Mouse (Mus musculus): Measurements from ENCODE around the gene Ripk4. TPM values are rescaled to one million over a fixed set of nuclear protein-coding genes. Genes with fewer than 3 reads are reported as not detected.

The Ripk4 gene
- polyA plus RNA-seq, 1 experiment from 2014 or later: 2.4 TPM

DNA sequence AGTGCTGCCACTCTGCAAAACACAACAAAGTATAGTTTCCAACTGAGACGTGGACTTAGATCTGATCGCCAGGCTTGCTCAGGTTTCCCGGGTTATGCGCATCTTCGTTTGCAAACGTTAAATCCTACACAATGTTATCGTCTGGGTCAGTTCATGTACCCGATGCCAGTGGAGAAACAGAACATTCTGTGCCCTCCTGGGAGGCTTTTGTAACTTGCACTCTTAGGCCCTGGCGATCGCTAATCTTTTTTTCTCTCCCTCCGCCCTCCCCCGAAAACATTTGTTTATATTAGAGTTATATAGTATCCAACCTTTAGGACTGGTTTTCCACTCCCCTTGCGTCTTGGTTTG, 378 bp upstream of the Ripk4 start:
- Histone ChIP-seq H3K4me3 (ENCODE audit: low read depth, low read length) (peak overlapping the region; percentile 54), H3K36me3 (replicated peaks; ENCODE audit: insufficient read depth, low read length) (no peaks in the 10 kb centered on the region), H3K4me2 (ENCODE audit: low read depth, low read length) (peak overlapping the region; percentile 65), H3K9ac (replicated peaks) (peak overlapping the region; percentile 63; the same call in 1 of the 2 replicates), H3K4me1 (ENCODE audit: insufficient read depth) (peaks cover 12% of the 10 kb centered on the region), H3K9me3 (ENCODE audit: low read length) (no peaks in the 10 kb centered on the region), H3K27ac (ENCODE audit: low read depth) (peak overlapping the region; percentile 19; the same call in 1 of the 2 replicates), H3K27me3 (ENCODE audit: insufficient read depth, low read length) (peaks cover 27% of the 10 kb centered on the region)
- ATAC-seq (peak; percentile 24; the same call in 1 of the 2 replicates), DNase-seq (no peak)
- WGBS (ENCODE audit: insufficient replicate concordance): 8% methylated on average over 13 of the region's 13 CpGs
- TF ChIP-seq EP300 (IDR thresholded peaks at IDR 0.05; ENCODE audit: low read depth) (peak; percentile 36; the same call in 1 of the 2 replicates), CTCF (IDR thresholded peaks at IDR 0.05; ENCODE audit: low read depth) (no peak)

DNA sequence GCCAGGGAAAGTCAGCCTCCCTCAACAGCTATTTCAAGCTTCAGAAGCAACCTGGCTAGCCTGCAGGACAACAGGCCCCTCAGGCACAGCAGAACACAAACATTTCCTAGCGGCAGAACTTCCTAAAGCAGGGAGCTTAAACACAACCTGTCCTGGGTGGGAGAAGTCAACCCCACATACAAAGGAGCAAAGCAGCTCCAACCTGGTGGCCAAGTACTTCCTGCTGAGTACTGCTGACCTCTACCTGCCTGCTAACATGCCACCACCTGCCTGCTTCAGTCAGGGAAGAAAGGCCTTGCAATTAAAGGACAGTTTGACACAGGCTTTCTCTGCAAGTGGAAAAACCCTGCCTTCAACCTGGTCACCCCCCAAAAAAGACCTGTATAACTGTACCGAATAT, 1.8 kb downstream of the Ripk4 start:
- Histone ChIP-seq H3K4me1 (ENCODE audit: insufficient read depth) (peaks cover 20% of the 10 kb centered on the region), H3K9me3 (ENCODE audit: low read length) (no peaks in the 10 kb centered on the region), H3K36me3 (replicated peaks; ENCODE audit: insufficient read depth, low read length) (no peaks in the 10 kb centered on the region), H3K27me3 (ENCODE audit: insufficient read depth, low read length) (peaks cover 27% of the 10 kb centered on the region), H3K9ac (replicated peaks) (no peak overlapping the region), H3K4me2 (ENCODE audit: low read depth, low read length) (peak overlapping the region; percentile 65; the same call in 1 of the 2 replicates), H3K27ac (ENCODE audit: low read depth) (no peak overlapping the region), H3K4me3 (ENCODE audit: low read depth, low read length) (no peak overlapping the region)
- WGBS (ENCODE audit: insufficient replicate concordance): 39% methylated on average over 2 of the region's 2 CpGs
- no peak for DNase-seq
- TF ChIP-seq CTCF (IDR thresholded peaks at IDR 0.05; ENCODE audit: low read depth): no peak
- TF ChIP-seq EP300 (IDR thresholded peaks at IDR 0.05; ENCODE audit: low read depth): no peak
- no peak for ATAC-seq

DNA sequence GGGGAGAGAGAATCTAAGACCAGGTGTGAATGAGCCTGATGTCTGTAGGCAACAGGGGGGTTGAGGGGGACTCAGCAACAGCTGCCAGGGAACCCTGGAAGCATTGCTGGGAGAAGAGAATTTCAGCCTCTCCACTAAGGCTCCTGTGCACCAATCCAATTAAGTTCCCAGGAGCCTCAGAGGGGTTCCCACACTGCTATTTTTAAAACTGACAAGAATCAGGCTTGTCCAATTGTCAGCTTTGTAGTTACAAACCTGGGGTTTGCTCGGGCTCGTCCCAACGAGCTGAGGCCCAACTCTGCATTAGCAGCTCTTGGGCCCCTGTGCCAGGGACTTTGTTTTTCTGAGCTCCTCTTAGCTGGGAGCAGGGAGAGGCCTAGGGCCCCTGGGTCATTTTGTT, 3.9 kb downstream of the Ripk4 start:
- H3K9ac ChIP-seq (replicated peaks): no peak overlapping the region
- 59% methylated on average over 3 of the region's 3 CpGs for WGBS (ENCODE audit: insufficient replicate concordance)
- no peak for DNase-seq
- no peak overlapping the region for H3K4me2 ChIP-seq (ENCODE audit: low read depth, low read length)
- no peak overlapping the region for H3K4me3 ChIP-seq (ENCODE audit: low read depth, low read length)
- peaks cover 25% of the 10 kb centered on the region for H3K27me3 ChIP-seq (ENCODE audit: insufficient read depth, low read length)
- ATAC-seq: no peak
- peaks cover 23% of the 10 kb centered on the region for H3K4me1 ChIP-seq (ENCODE audit: insufficient read depth)
- H3K27ac ChIP-seq (ENCODE audit: low read depth): no peak overlapping the region
- no peaks in the 10 kb centered on the region for H3K36me3 ChIP-seq (replicated peaks; ENCODE audit: insufficient read depth, low read length)
- no peaks in the 10 kb centered on the region for H3K9me3 ChIP-seq (ENCODE audit: low read length)
- no peak for TF ChIP-seq CTCF (IDR thresholded peaks at IDR 0.05; ENCODE audit: low read depth)
- TF ChIP-seq EP300 (IDR thresholded peaks at IDR 0.05; ENCODE audit: low read depth): no peak

DNA sequence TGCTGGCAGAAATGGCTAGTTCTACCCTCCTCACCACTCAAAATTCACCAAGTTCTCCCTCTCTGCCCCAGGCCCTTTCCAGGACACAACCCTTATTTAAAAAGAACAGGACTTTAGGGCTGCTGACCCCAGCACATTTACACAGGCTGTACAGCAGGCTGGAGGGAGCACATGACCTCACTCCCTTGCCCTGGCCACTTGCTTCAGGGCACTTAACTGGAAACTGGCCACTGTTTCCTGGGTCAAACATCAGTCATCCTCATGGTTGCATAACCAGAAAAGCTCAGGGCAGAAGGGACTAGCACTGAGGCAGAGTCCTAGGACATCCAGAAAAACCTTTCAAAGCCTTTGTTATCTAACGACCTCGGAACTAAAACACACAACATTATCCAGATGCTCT, 5.3 kb downstream of the Ripk4 start:
- ATAC-seq (peak; percentile 74), DNase-seq (peak; percentile 37)
- Histone ChIP-seq H3K4me1 (ENCODE audit: insufficient read depth) (peaks cover 12% of the 10 kb centered on the region), H3K36me3 (replicated peaks; ENCODE audit: insufficient read depth, low read length) (no peaks in the 10 kb centered on the region), H3K4me2 (ENCODE audit: low read depth, low read length) (no peak overlapping the region), H3K9ac (replicated peaks) (no peak overlapping the region), H3K27ac (ENCODE audit: low read depth) (no peak overlapping the region), H3K9me3 (ENCODE audit: low read length) (no peaks in the 10 kb centered on the region), H3K27me3 (ENCODE audit: insufficient read depth, low read length) (peaks cover 12% of the 10 kb centered on the region), H3K4me3 (ENCODE audit: low read depth, low read length) (no peak overlapping the region)
- TF ChIP-seq CTCF (IDR thresholded peaks at IDR 0.05; ENCODE audit: low read depth) (no peak), EP300 (IDR thresholded peaks at IDR 0.05; ENCODE audit: low read depth) (peak; percentile 30; the same call in 1 of the 2 replicates)
- 58% methylated on average over 2 of the region's 2 CpGs for WGBS (ENCODE audit: insufficient replicate concordance)

DNA sequence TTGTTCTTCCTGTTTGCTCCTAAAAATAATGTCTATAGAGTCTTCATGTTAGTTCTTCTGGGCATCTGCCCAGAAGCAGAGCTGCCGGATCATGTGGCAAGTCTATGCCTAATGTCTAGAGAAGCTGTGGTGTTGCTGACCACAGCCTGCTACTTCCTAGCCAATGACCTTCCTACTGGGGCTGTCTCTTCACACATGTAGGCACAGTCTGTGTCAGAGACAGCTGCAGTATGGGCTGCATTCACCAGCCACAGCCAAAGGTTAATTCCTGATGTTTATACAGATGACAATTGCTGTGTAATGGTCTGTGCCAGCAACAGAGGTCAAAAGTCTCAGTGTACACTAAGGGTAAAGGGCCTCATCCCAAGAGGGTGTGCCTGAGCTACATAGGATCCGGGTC, 7.1 kb downstream of the Ripk4 start:
- DNase-seq: no peak
- Histone ChIP-seq H3K4me1 (ENCODE audit: insufficient read depth) (peaks cover 14% of the 10 kb centered on the region), H3K4me2 (ENCODE audit: low read depth, low read length) (no peak overlapping the region), H3K4me3 (ENCODE audit: low read depth, low read length) (no peak overlapping the region), H3K9me3 (ENCODE audit: low read length) (no peaks in the 10 kb centered on the region), H3K9ac (replicated peaks) (no peak overlapping the region), H3K36me3 (replicated peaks; ENCODE audit: insufficient read depth, low read length) (no peaks in the 10 kb centered on the region), H3K27ac (ENCODE audit: low read depth) (no peak overlapping the region), H3K27me3 (ENCODE audit: insufficient read depth, low read length) (no peaks in the 10 kb centered on the region; the same call in 1 of the 2 replicates)
- peak; percentile 75 for ATAC-seq
- 43% methylated on average over 2 of the region's 2 CpGs for WGBS (ENCODE audit: insufficient replicate concordance)
- TF ChIP-seq CTCF (IDR thresholded peaks at IDR 0.05; ENCODE audit: low read depth) (no peak), EP300 (IDR thresholded peaks at IDR 0.05; ENCODE audit: low read depth) (no peak)

DNA sequence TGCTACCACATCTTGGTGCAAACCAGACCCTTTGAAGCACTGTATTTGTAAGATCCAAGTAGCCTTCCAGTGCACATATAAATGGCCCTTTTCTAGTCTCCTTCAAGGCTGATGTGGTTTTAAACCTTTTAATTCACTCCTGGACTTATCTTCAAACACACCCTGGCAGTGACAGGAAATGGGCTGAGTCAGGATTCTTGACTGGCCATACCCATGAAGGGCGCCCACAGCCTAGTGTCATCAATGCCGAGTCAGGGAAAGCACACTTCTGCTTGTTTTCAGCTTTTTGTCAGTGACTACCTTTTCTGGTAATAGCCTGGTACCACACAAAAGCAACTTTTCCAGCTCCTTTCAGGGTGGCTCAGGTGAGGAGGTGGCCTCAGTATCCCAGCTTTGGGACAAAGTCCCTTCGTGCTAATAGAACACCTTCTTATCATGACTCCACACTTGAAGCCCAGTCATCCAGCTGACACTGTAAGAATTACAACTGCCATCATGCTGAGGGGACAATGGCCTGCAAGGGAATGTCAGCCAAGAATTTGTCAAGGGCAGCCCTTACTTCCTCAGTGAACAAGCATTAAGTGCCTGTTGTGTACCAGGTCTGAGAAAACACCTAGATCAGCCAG, 11.2 kb downstream of the Ripk4 start:
- no peak overlapping the region for H3K4me3 ChIP-seq (ENCODE audit: low read depth, low read length)
- H3K9me3 ChIP-seq (ENCODE audit: low read length): no peaks in the 10 kb centered on the region
- H3K27ac ChIP-seq (ENCODE audit: low read depth): no peak overlapping the region
- DNase-seq: no peak
- H3K9ac ChIP-seq (replicated peaks): no peak overlapping the region
- no peak for ATAC-seq
- H3K4me1 ChIP-seq (ENCODE audit: insufficient read depth): peaks cover 13% of the 10 kb centered on the region
- H3K4me2 ChIP-seq (ENCODE audit: low read depth, low read length): no peak overlapping the region
- no peak for TF ChIP-seq EP300 (IDR thresholded peaks at IDR 0.05; ENCODE audit: low read depth)
- no peak for TF ChIP-seq CTCF (IDR thresholded peaks at IDR 0.05; ENCODE audit: low read depth)
- H3K27me3 ChIP-seq (ENCODE audit: insufficient read depth, low read length): no peaks in the 10 kb centered on the region
- H3K36me3 ChIP-seq (replicated peaks; ENCODE audit: insufficient read depth, low read length): 0 out of 2 replicates have a peak, but pooled peaks cover 2% of the 10 kb centered on the region
- WGBS (ENCODE audit: insufficient replicate concordance): 39% methylated on average over 3 of the region's 3 CpGs
